Mouse (Mus musculus): ENCODE data around the gene Heatr1.

The Heatr1 gene

GRCm38 (mm10) chr13:12394609-12395505 lies at the start of gene Heatr1:
Gene Heatr1, plus strand, starts transcription at chr13:12395027.
- peak; percentile 95 to 96 for DNase-seq

GRCm38 (mm10) chr13:12346837-12347236 lies 48.0 kb upstream of the Heatr1 start:
- DNase-seq, result no peak

DNA sequence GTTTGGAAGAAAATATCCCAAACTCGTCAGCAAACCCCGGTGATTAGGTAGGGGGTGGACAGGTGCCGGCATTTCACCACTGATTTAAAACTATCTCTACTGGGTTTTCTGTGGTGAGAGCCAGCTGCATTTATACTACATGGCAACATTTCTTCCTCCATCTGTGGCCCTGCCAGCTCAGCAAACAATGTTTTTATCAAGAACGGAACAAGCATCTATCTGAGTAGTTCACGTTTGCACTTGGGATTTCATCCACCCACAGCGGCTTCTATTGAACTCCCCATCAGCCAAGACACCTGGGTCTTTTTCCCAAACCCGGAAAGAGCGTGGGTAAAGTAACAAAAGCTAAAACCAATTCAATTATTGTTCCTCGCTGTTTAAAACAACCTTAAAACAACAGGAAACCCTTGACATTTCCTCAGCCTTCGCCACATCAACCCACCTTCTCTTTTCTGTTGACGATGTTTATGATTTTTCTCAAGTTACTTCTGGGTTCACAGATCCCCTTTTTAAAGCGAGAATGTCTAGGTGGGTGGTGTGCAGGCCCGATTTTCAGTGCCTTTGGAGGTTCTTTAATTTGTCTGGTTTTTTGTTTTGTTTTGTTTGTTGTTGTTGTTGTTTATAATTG lies 45.5 kb upstream of the Heatr1 start:
- DNase-seq, result no peak

DNA sequence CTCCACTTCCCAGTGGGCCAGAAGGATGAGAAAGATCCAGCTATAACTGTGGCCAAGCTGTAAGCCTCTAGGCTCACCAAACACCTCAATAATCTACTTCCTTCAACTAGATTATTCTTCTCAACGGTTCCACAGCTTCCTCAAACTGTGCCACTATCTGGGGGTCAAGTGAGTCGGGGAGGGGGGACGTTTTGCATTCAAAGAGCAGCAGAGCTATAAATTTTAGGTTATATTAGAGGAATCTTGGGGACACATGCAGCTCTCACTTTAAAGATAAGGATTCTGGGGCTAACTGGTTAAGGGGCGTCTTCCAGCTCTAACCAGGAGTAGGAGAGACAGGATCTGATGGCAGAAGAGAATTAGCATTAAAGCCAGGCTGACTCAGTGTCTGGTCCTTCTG lies 38.6 kb upstream of the Heatr1 start:
- DNase-seq, result no peak

DNA sequence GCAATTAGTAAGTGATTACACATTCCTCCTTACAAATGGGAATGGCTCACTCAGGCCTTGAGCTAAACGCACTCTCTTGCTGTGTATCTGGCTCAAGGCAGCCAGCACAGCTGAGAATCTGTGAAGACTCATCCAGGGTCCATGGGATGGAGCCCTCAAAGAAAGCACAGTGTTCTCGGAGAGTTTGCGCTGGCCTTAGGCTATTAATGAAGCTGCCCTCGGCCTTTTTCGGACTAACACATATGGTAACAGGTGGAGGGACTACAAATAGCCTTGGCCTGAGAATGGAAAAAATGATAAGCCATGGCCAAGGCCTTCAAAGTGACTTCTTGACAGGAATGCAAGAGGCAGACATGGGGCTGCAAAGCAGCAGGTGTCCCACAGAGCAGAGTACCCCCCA lies 37.3 kb upstream of the Heatr1 start:
- DNase-seq, result no peak

DNA sequence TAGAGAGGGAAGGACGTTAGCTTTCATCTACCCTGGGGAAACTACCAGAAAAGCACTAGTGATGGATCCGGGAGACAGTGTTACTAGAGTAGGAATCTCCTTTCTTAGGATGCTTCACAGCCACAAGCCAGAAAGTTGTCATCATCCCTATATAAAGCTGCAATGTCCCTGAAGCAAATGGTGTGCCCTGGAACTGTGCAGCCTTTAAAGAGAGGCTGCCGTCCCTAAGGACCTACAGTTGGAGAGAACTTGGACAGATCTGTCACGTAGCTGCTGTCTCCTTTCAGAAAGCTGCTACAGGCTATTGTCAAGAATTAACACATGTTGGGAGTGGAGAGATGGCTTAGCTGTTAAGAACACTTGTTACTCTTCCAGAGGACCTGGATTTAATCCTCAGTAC lies 33.3 kb upstream of the Heatr1 start:
- DNase-seq, result no peak

DNA sequence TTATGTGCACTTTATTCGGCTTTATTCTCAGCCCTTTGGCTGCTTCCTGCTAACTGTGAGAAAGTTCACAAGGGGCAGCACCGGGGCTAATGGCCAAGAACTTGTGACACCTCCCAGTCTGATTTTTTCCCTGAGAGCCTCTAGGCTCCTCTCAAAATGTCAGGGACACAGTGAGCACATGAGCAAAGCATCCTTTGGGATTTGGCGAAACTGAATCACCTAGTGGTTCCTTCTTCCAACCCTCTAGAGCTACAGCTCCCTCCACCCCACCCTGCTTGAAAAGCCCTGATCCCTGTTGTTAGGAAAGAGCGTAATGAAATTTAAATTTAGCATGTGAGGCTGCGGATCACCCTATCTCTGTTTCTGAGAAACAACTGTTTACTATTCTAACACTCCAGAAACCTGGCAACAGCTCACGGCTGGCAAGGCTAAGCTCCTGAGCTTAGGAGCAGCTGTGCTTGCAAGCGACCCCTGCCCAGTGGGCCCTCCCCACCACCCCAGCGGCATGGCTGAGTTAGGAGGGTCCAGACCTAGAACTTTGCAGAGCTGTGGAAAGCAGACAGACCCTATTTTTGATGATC lies 25.7 kb upstream of the Heatr1 start:
- peak in 1 of 2 experiments; percentile 28 for DNase-seq

GRCm38 (mm10) chr13:12369930-12370329 lies 24.9 kb upstream of the Heatr1 start:
- DNase-seq, result peak in 1 of 2 experiments; percentile 20

DNA sequence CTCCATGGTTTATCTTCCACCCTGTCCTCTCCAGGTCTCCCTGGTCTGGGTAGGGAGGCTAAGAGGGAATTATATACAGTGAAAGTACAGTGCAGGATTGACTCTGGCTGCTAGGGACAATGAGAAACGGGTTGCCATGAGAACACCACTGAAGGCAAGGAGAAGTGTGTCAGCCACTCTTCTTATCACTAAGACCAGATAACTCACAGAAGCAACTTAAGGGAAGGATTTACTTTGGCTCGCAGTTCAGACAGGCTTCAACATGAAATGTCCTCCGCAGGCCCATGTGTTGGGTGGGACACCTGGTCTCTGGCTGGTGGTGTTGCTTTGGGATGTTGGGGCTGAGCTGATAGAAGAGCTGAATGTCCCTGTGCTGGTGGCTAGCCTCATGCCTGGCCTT lies 22.1 kb upstream of the Heatr1 start:
- DNase-seq, result no peak

- no peak for DNase-seq
Measured at GRCm38 (mm10) chr13:12376778-12377177, 18.0 kb upstream of the Heatr1 start.

GRCm38 (mm10) chr13:12384796-12385195 lies 10.0 kb upstream of the Heatr1 start:
- no peak for DNase-seq

- no peak for DNase-seq
Measured at GRCm38 (mm10) chr13:12386286-12386685, 8.5 kb upstream of the Heatr1 start.

- no peak for DNase-seq
Measured at GRCm38 (mm10) chr13:12395571-12395970, 744 bp downstream of the Heatr1 start.

DNA sequence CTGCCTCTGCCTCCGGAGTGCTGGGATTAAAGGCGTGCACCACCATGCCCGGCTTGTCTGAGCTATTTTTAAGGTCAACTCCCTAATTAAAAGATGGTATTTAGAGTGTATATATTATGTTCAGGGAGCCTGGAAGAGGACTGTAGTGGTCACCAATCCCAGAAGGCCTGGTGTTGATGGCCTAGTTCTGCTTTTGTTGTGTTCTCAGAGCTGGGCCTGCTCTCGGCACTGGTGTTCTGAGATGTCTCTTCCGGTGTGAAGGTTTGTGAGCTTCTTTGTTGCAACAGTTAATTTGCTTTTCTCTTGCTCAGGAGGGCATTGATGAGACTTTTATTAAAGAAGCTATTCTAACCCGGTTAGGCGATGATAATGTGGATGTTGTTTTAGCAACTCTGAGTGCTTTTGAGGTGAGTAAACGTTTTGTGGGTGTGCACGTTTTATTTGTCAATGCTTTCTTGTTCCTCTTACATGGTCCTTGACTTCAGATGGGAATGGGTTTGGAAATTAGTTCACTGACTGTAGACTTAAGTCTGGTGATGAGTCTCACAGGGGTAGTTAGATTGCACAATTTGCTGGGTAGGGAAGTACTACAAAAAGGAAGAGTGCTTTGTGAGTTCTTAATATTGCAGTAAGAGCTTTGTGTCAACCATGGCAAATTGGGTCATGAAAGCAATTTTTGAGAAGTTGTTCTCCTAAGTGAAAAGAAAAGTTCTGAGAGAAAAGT lies 13.7 kb downstream of the Heatr1 start:
- no peak for DNase-seq

GRCm38 (mm10) chr13:12412016-12412415 lies 17.2 kb downstream of the Heatr1 start:
- peak; percentile 37 to 39 for DNase-seq

GRCm38 (mm10) chr13:12420596-12420995 lies 25.8 kb downstream of the Heatr1 start:
- DNase-seq, result no peak

- no peak for DNase-seq
Measured at GRCm38 (mm10) chr13:12428556-12428955, 33.7 kb downstream of the Heatr1 start.

- peak in 1 of 2 experiments; percentile 41 for DNase-seq
Measured at GRCm38 (mm10) chr13:12433843-12434242, 39.0 kb downstream of the Heatr1 start.

- no peak for DNase-seq
Measured at GRCm38 (mm10) chr13:12439586-12439985, 44.8 kb downstream of the Heatr1 start.

- no peak for DNase-seq
Measured at GRCm38 (mm10) chr13:12440813-12441212, 46.0 kb downstream of the Heatr1 start.

DNA sequence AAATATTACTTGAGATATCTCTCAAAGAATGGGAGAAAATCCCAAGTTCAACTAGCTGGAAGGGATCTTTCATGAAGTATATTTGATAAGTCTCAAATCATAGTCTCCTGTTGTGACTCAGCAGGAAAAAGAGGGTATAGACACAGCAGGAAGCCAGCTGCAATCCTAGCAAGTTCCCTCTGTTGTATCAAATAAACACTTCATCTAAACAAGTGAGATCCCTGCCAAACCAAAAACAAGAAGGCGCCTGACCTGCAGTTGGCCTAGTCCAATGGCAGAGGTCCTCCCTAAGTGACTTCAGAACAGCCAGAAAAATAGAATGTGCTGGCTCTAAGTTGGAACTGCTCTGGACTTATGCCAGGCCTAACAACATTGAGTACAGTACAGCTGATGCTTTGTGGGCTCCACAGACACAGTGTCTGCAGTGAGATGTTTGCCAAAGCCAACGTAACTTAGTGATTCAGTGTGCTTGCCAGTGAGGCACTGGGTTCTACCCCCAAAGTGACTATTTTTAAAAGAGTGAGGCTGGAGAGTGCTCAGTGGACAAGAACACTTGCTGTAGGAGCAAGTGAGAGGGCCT lies 47.3 kb downstream of the Heatr1 start:
- peak; percentile 52 to 61 for DNase-seq

DNA sequence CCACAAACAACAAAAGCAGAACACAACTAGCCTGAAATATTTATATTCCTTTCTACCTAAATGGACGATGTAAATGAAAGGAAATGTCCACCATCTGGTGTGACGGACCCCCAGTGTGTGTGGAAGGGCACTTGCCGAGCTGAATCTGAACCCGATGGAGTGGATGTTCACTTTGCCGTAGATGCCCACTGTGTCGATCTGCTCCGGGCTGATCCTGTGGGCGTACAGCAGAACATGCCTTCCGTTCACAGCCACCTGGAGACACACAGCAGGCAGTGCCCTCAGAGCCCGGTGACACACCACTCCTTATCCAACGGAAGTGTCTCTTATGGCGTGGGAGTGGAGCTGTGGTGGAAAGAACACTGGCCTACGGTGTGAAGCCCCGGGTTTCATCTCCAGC lies 58.3 kb downstream of the Heatr1 start:
- DNase-seq, result no peak
